Mouse (Mus musculus) CH12.LX (cell line): Measurements from ENCODE around the gene Tspan2.

Experiments used
- CHD2 ChIP-seq: IDR thresholded peaks from 2 replicates; pipeline ENCODE4 v1.6.1; 2011; ENCODE audit warnings: low read length, improper control_type of control experiment
- MAX ChIP-seq: IDR thresholded peaks from 2 replicates; pipeline ENCODE4 v1.6.1; 2011; ENCODE audit warnings: low read length, improper control_type of control experiment
- PAX5 ChIP-seq: IDR thresholded peaks from 2 replicates; pipeline ENCODE4 v1.6.1; 2012; ENCODE audit warnings: low read length, inconsistent platforms, mixed read lengths
- POLR2A ChIP-seq: IDR thresholded peaks from 2 replicates; pipeline ENCODE4 v1.6.1; 2011; ENCODE audit warnings: low read depth, mild to moderate bottlenecking, improper control_type of control experiment, low read length
- SIN3A ChIP-seq: IDR thresholded peaks from 2 replicates; pipeline ENCODE4 v1.6.1; 2012; ENCODE audit warnings: low read length, improper control_type of control experiment, inconsistent platforms
- USF1 ChIP-seq: IDR thresholded peaks from 2 replicates; pipeline ENCODE4 v1.6.1; 2014; ENCODE audit warnings: low read depth, mild to moderate bottlenecking, inconsistent platforms, low read length, improper control_type of control experiment

DNA sequence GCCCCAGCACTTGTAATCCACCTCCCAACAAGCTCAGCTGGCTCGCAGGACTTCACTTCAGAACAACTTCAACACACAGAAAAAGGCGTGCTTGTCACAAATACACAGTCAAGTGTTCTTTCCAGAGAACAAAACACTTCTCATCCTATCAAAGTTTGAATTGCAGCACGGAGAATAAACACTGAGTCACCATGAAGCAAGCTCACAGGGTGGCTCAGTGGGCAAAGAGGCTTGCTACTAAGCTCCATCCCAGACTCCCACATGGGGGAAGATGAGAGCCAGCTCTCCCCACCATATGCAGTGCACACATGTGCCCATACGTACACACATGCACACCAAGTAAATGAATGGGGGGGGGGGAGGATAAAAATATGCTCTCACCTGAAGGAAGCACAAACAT is 8.9 kb downstream of the Tspan2 start:
- no peak for TF ChIP-seq SIN3A
- TF ChIP-seq CHD2 = no peak
- TF ChIP-seq USF1 = no peak
- TF ChIP-seq POLR2A = no peak
- no peak for TF ChIP-seq MAX
- no peak for TF ChIP-seq PAX5
